Mouse (Mus musculus) midbrain, embryonic 15.5 days (tissue): Measurements from ENCODE around the gene Myrf. TPM values are rescaled to one million over a fixed set of nuclear protein-coding genes. Genes with fewer than 3 reads are reported as not detected.
A peak's percentile ranks its signal among the peaks of the same experiment; 100 is the strongest.

ENCODE experiments used
- ATAC-seq: fragments of 200-750 bp; cut with Nextera tagmentation; replicated peaks from 2 replicates; pipeline ENCODE4 v1.8.0; 2017; ENCODE audit warnings: moderate TSS enrichment
- H3K27ac ChIP-seq: fragments of 300-500 bp; sonication (generic); 2 replicates; pipeline ENCODE4 v1.5.1; 2015; ENCODE audit warnings: mild to moderate bottlenecking, inconsistent platforms
- H3K27me3 ChIP-seq: fragments of 300-500 bp; sonication (generic); replicated peaks from 2 replicates; pipeline ENCODE4 v1.6.1; 2015; ENCODE audit warnings: inconsistent platforms
- H3K36me3 ChIP-seq: fragments of 300-500 bp; sonication (generic); replicated peaks from 2 replicates; pipeline ENCODE4 v1.6.1; 2015; ENCODE audit warnings: inconsistent platforms
- H3K4me1 ChIP-seq: fragments of 300-500 bp; sonication (generic); 2 replicates; pipeline ENCODE4 v1.6.1; 2015; ENCODE audit warnings: inconsistent platforms
- H3K4me2 ChIP-seq: fragments of 300-500 bp; sonication (generic); 2 replicates; pipeline ENCODE4 v1.6.1; 2015; ENCODE audit warnings: inconsistent platforms, mild to moderate bottlenecking, moderate library complexity
- H3K4me3 ChIP-seq: fragments of 300-500 bp; sonication (generic); 2 replicates; pipeline ENCODE4 v1.5.1; 2015; ENCODE audit warnings: mild to moderate bottlenecking, inconsistent platforms
- H3K9ac ChIP-seq: fragments of 300-500 bp; sonication (generic); 2 replicates; pipeline ENCODE4 v1.6.1; 2015; ENCODE audit warnings: mild to moderate bottlenecking, inconsistent platforms
- H3K9me3 ChIP-seq: fragments of 300-500 bp; sonication (generic); 2 replicates; pipeline ENCODE4 v1.6.1; 2016; ENCODE audit warnings: inconsistent platforms
- WGBS: fragments of 180-500 bp; shearing (Covaris S2); methylation state at CpG from one replicate; pipeline ENCODE4 v1.1.7; 2015; ENCODE audit warnings: mixed read lengths; 5-methylcytosine and 5-hydroxymethylcytosine counted together
- polyA plus RNA-seq: library from polyadenylated mRNA; unstranded; fragments of >200 nt; fragmentation: Nextera tagmentation; extraction: Ambion mirVana; gene quantifications from 2 replicates; pipeline ENCODE4 v1.2.1, GENCODE M21; 2015

Myrf gene
- polyA plus RNA-seq, 1 experiment from 2014 or later, result 0.62 TPM

GRCm38 (mm10) chr19:10272746-10273145 lies 32.2 kb upstream of the Myrf start:
- no peak overlapping the region for H3K4me3 ChIP-seq
- peaks cover 22% of the 10 kb centered on the region for H3K4me1 ChIP-seq
- 24% methylated on average over 11 of the region's 11 CpGs for WGBS
- H3K27me3 ChIP-seq, result no peaks in the 10 kb centered on the region
- H3K9ac ChIP-seq, result peak overlapping the region; percentile 10; the same call in 1 of the 2 replicates
- H3K4me2 ChIP-seq, result peak overlapping the region; percentile 32
- peak; percentile 59 for ATAC-seq
- H3K27ac ChIP-seq, result no peak overlapping the region
- no peaks in the 10 kb centered on the region for H3K36me3 ChIP-seq
- H3K9me3 ChIP-seq, result no peaks in the 10 kb centered on the region

DNA sequence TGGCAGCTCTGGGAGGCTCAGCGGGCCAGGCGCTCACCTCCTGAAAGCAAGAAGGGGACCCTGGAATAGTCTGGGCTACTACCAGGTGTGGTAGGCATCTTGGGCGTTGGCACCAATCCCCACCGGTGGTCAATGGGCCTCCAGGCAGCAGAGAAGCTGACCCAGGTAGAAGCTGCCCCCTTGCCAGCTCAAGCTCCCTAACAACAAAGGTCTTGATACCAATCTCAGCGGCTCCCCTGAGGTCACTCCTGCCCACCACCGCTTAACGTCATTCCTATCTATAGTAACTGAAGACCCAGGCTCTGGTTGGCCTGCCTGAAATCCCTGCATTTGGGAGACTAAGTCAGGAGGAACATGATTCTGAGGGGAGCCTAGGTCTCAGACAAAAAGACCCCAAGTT lies 31.0 kb upstream of the Myrf start:
- ATAC-seq, result no peak
- Histone ChIP-seq H3K27me3 (peaks cover 5% of the 10 kb centered on the region; the same call in 1 of the 2 replicates), H3K4me1 (peaks cover 16% of the 10 kb centered on the region), H3K4me2 (no peak overlapping the region), H3K9ac (no peak overlapping the region), H3K27ac (no peak overlapping the region), H3K4me3 (no peak overlapping the region), H3K9me3 (no peaks in the 10 kb centered on the region), H3K36me3 (no peaks in the 10 kb centered on the region)
- 93% methylated on average over 7 of the region's 7 CpGs for WGBS

DNA sequence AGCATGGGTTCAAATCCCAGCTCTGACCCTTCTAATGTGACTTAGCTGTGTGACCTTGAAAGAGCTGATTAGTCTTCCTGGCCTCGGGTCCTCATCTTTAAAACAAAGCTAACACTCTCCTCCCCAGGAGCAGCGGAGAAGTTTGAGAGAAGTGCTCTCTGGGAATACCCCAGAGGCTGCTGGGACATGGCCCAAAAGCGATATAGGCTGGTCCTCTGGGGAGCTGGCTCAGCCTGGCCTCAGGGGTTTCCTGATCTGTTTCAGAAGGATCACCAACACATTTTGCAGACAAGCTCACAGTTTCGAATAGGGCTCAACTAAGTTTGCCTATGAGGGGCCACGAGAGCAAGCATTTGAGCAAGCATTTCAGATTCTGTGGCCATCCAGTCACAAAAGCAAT lies 29.8 kb upstream of the Myrf start:
- Histone ChIP-seq H3K4me2 (no peak overlapping the region), H3K9me3 (no peaks in the 10 kb centered on the region), H3K9ac (no peak overlapping the region), H3K4me3 (no peak overlapping the region), H3K36me3 (no peaks in the 10 kb centered on the region), H3K27ac (no peak overlapping the region), H3K4me1 (peaks cover 16% of the 10 kb centered on the region), H3K27me3 (peaks cover 5% of the 10 kb centered on the region; the same call in 1 of the 2 replicates)
- no peak for ATAC-seq
- WGBS, result 78% methylated on average over 5 of the region's 5 CpGs

- H3K4me3 ChIP-seq, result no peak overlapping the region
- H3K9me3 ChIP-seq, result no peaks in the 10 kb centered on the region
- H3K4me2 ChIP-seq, result no peak overlapping the region
- H3K27me3 ChIP-seq, result peaks cover 5% of the 10 kb centered on the region; the same call in 1 of the 2 replicates
- ATAC-seq, result no peak
- no peak overlapping the region for H3K9ac ChIP-seq
- WGBS, result 90% methylated on average over 15 of the region's 15 CpGs
- no peaks in the 10 kb centered on the region for H3K36me3 ChIP-seq
- no peak overlapping the region for H3K27ac ChIP-seq
- H3K4me1 ChIP-seq, result peaks cover 16% of the 10 kb centered on the region
These were observed 28.3 kb upstream of the Myrf start for GRCm38 (mm10) chr19:10268851-10269250.

DNA sequence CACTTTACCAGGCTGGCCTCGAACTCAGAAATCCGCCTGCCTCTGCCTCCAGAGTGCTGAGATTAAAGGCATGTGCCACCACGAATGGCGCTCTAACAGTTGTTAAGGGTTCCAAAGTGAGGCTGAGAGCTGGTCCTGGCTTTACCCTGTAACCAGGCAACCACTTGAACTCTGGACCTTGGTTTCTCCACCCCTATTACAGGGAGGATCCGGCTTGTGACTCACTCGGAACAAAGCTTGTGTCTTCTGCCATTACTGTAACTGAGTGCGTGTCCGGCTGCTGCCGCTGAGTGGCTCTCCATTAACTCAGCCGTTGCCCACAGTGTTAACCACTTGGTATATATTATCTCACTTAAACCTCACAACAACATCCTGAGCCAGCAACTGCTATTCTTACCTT lies 27.4 kb upstream of the Myrf start:
- Histone ChIP-seq H3K27me3 (peaks cover 5% of the 10 kb centered on the region; the same call in 1 of the 2 replicates), H3K4me2 (no peak overlapping the region), H3K36me3 (no peaks in the 10 kb centered on the region), H3K27ac (no peak overlapping the region), H3K9ac (no peak overlapping the region), H3K4me3 (no peak overlapping the region), H3K9me3 (no peaks in the 10 kb centered on the region), H3K4me1 (peaks cover 11% of the 10 kb centered on the region)
- no peak for ATAC-seq
- 88% methylated on average over 10 of the region's 10 CpGs for WGBS

- Histone ChIP-seq H3K4me2 (no peak overlapping the region), H3K27ac (no peak overlapping the region), H3K27me3 (peaks cover 5% of the 10 kb centered on the region; the same call in 1 of the 2 replicates), H3K9ac (no peak overlapping the region), H3K36me3 (no peaks in the 10 kb centered on the region; the same call in 1 of the 2 replicates), H3K9me3 (no peaks in the 10 kb centered on the region), H3K4me1 (peaks cover 6% of the 10 kb centered on the region), H3K4me3 (no peak overlapping the region)
- WGBS, result 15% methylated on average over 15 of the region's 15 CpGs
- no peak for ATAC-seq
These were observed 26.5 kb upstream of the Myrf start for GRCm38 (mm10) chr19:10267057-10267456.

DNA sequence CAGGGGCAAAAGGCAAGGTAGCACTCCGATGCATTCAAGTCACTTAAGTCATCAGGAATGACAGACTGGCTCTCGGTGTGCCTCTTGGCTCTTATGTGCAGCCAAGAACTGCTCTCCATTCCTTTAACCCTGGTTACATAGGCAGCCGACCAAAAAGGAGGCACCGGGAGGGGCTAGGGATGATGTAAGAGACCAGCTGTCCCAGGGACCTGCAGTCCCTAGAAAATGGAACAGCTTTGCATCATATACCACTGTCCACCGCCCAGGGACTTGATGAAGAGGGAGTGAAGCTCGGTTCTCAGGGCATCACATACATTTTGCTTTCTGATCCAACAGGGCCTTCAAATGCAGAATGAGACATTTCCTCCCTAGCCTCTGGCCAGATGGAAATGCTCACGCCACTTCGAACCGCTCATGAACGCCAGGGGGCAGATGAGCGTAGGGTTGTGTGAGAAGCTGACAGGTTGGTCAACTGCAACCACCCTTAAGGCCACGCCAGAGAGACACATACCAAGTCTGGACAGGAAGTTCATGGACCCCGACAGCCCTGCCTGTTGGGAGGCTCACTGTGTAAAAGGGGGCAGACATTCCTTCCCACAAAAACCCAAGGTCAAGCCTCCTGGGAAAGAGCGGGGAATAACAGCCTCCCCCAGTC lies 25.8 kb upstream of the Myrf start:
- peaks cover 5% of the 10 kb centered on the region; the same call in 1 of the 2 replicates for H3K27me3 ChIP-seq
- no peak overlapping the region for H3K4me3 ChIP-seq
- no peak overlapping the region for H3K27ac ChIP-seq
- H3K9me3 ChIP-seq, result no peaks in the 10 kb centered on the region
- no peak overlapping the region for H3K9ac ChIP-seq
- 0 out of 2 replicates have a peak, but pooled peaks have one; percentile 38 for ATAC-seq
- 27% methylated on average over 14 of the region's 14 CpGs for WGBS
- no peak overlapping the region for H3K4me2 ChIP-seq
- peaks cover 6% of the 10 kb centered on the region for H3K4me1 ChIP-seq
- peaks cover 2% of the 10 kb centered on the region; the same call in 1 of the 2 replicates for H3K36me3 ChIP-seq

DNA sequence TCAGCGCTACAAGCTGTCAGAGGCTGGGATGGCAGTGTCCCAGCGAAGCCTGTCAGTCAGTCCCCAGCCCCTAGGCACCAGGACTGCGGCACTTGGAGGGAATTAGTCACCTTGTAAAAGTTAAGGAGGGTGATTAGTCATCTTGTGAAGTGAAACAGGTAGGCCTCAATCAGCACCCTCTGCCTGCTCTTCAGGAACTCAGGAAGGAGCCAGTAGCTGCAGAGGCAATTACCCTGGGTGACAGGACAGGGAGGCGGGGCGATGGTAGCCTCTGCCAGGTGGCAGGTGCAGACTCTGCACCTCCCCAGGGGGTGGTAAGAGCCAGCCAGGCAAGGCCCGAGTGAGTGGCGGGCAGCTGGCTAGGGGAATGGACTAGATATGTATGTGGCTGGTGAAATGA lies 20.8 kb upstream of the Myrf start:
- Histone ChIP-seq H3K4me3 (no peak overlapping the region), H3K4me2 (no peak overlapping the region), H3K4me1 (no peaks in the 10 kb centered on the region), H3K27me3 (no peaks in the 10 kb centered on the region), H3K27ac (no peak overlapping the region), H3K36me3 (peaks cover 6% of the 10 kb centered on the region; the same call in 1 of the 2 replicates), H3K9ac (no peak overlapping the region), H3K9me3 (no peaks in the 10 kb centered on the region)
- ATAC-seq, result no peak
- WGBS, result 71% methylated on average over 7 of the region's 7 CpGs

DNA sequence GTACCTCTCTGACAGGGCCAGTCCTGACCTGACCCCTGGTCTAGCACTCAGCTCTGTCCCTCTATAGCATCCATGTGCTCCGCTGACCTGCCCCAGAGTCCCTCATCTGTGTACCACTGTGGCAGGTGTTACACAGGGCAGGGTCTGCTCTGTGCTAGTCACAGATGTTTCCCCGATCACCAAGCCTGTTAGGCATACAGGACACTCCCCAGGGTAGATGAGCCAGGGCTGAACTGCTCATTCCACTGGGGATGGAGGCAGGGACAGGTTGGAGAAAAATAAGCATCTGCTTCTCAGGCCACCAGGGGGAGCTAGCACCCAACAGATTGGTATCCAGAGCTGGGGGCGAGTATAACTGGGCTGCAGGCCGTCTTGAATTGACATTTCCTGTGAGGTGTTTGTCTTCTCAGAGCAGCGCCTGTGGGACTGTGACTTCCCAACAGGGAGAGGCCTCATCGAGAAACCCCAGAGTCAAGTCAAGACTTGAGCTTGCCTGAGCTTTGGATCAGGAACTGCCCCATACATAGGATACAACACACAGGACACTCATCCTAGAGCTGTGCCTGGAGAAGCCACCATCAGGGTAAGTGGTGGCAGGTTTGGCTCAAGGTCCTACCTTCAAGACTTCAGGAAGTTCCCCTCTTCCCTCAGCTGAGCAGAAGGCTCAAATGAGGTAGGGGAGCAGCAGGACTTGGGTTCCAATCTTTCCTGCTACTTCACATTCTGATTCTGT lies 17.9 kb upstream of the Myrf start:
- Histone ChIP-seq H3K36me3 (peaks cover 11% of the 10 kb centered on the region; the same call in 1 of the 2 replicates), H3K4me3 (no peak overlapping the region), H3K9ac (no peak overlapping the region), H3K27ac (no peak overlapping the region), H3K4me1 (no peaks in the 10 kb centered on the region), H3K9me3 (no peaks in the 10 kb centered on the region), H3K27me3 (no peaks in the 10 kb centered on the region), H3K4me2 (no peak overlapping the region)
- WGBS, result 22% methylated on average over 6 of the region's 6 CpGs
- peak; percentile 62 for ATAC-seq

DNA sequence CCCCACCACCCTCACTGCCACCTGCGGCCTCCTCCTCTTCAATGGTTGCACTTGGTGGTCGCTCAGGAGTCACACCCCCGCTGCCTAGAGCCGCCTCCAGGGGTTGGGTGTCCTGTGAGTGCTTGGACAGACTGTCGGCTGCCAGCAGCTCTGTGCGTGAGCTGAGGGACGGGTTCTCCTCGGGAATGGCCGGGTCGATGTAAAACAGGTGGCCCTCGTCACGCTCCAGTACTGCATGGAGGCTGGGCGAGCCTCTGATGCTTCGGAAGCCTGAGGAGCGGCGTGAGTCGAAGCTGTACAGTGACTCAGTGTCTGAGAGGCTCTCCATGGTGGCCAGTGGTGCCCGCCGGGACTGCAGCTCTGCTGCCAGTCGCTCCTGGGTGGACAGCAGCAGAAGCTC lies 7.6 kb upstream of the Myrf start:
- Histone ChIP-seq H3K9me3 (no peaks in the 10 kb centered on the region), H3K36me3 (0 out of 2 replicates have a peak, but pooled peaks cover 8% of the 10 kb centered on the region), H3K4me1 (no peaks in the 10 kb centered on the region), H3K4me3 (no peak overlapping the region), H3K9ac (no peak overlapping the region), H3K27ac (no peak overlapping the region), H3K27me3 (no peaks in the 10 kb centered on the region), H3K4me2 (no peak overlapping the region)
- WGBS, result 54% methylated on average over 20 of the region's 20 CpGs
- ATAC-seq, result no peak

GRCm38 (mm10) chr19:10247165-10247564 lies 6.6 kb upstream of the Myrf start:
- H3K9me3 ChIP-seq, result no peaks in the 10 kb centered on the region
- no peaks in the 10 kb centered on the region for H3K27me3 ChIP-seq
- H3K4me2 ChIP-seq, result no peak overlapping the region
- no peak overlapping the region for H3K9ac ChIP-seq
- 0 out of 2 replicates have a peak, but pooled peaks cover 8% of the 10 kb centered on the region for H3K36me3 ChIP-seq
- H3K4me3 ChIP-seq, result no peak overlapping the region
- no peak overlapping the region for H3K27ac ChIP-seq
- no peak for ATAC-seq
- no peaks in the 10 kb centered on the region for H3K4me1 ChIP-seq
- WGBS, result 47% methylated on average over 6 of the region's 6 CpGs

GRCm38 (mm10) chr19:10244183-10244582 lies 3.6 kb upstream of the Myrf start:
- WGBS, result 36% methylated on average over 3 of the region's 3 CpGs
- peaks cover 9% of the 10 kb centered on the region; the same call in 1 of the 2 replicates for H3K4me1 ChIP-seq
- no peak overlapping the region for H3K9ac ChIP-seq
- H3K4me3 ChIP-seq, result no peak overlapping the region
- H3K9me3 ChIP-seq, result no peaks in the 10 kb centered on the region
- H3K27ac ChIP-seq, result no peak overlapping the region
- ATAC-seq, result no peak
- H3K27me3 ChIP-seq, result peaks cover 11% of the 10 kb centered on the region; the same call in 1 of the 2 replicates
- 0 out of 2 replicates have a peak, but pooled peaks cover 8% of the 10 kb centered on the region for H3K36me3 ChIP-seq
- H3K4me2 ChIP-seq, result no peak overlapping the region
